ENCODE assay signal across 8 mouse cellular contexts in the genomic region with DNA sequence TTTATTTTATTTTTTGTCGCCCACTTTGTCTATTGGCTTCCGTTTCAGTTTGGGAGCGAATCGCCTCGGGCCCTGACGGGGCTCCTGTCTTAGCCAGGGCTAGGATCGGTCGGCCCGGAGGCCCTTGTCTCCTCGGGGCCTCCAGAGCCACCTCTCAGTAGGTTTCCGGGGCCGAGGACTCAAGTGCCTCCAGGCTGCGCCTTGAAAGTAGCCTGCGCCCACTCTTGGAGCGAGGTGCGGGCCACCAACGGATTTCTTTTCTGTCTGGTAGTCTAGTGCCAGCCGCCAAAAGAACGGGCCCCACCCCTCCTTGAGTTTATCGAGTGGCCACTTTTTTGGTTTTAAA. TPM values are rescaled to one million over a fixed set of nuclear protein-coding genes. Genes with fewer than 3 reads are reported as not detected.
DNase-seq lines count a peak whose midpoint lies in the region; ATAC-seq lines count a peak whose summit lies in the region.

No protein-coding gene starts in this region.

- H3K27ac ChIP-seq in embryonic facial prominence, embryonic 14.5 days (replicated peaks; ENCODE audit: low read depth, low read length), result peak overlapping the region; percentile 94
- H3K27ac ChIP-seq in kidney, embryonic 14.5 days (ENCODE audit: low read depth, low read length), result peak overlapping the region; percentile 96
- H3K27ac ChIP-seq in liver, embryonic 11.5 days (ENCODE audit: low read depth, low read length), result peak overlapping the region; percentile 94
- peak overlapping the region; percentile 97 for H3K27ac ChIP-seq in neural tube, embryonic 13.5 days (replicated peaks)

- peak overlapping the region; percentile 79 for H3K4me2 ChIP-seq in embryonic facial prominence, embryonic 14.5 days (ENCODE audit: low read depth, low read length)
- peak overlapping the region; percentile 64 for H3K4me2 ChIP-seq in kidney, embryonic 14.5 days (replicated peaks; ENCODE audit: low read depth, low read length)
- H3K4me2 ChIP-seq in liver, embryonic 11.5 days, result peak overlapping the region; percentile 82
- peak overlapping the region; percentile 72 for H3K4me2 ChIP-seq in neural tube, embryonic 13.5 days

- H3K27me3 ChIP-seq in embryonic facial prominence, embryonic 14.5 days (replicated peaks; ENCODE audit: control insufficient read depth, insufficient read depth, low read length), result no peaks in the 10 kb centered on the region
- no peaks in the 10 kb centered on the region for H3K27me3 ChIP-seq in kidney, embryonic 14.5 days (ENCODE audit: control insufficient read depth, insufficient read depth, low read length)
- no peaks in the 10 kb centered on the region for H3K27me3 ChIP-seq in liver, embryonic 11.5 days (replicated peaks; ENCODE audit: control insufficient read depth, insufficient read depth, low read length)
- H3K27me3 ChIP-seq in neural tube, embryonic 13.5 days, result no peaks in the 10 kb centered on the region

- DNase-seq in A20 (ENCODE audit: low read depth, low spot score), result peak; percentile 65
- peak; percentile 55 for DNase-seq in adrenal gland, postnatal 10 days
- peak; percentile 48 for DNase-seq in embryonic facial prominence, embryonic 14.5 days (ENCODE audit: low spot score)
- DNase-seq in heart, adult 9 months (ENCODE audit: low spot score in 2 of 2), result peak; percentile 35 to 44
- DNase-seq in liver, embryonic 11.5 days (ENCODE audit: low spot score), result peak; percentile 77
- peak; percentile 65 for DNase-seq in testis, postnatal 10 days (ENCODE audit: low spot score)

- 0% methylated on average over 20 of the region's 20 CpGs for WGBS in embryonic facial prominence, embryonic 14.5 days
- 0% methylated on average over 20 of the region's 20 CpGs for WGBS in kidney, embryonic 14.5 days
- WGBS in liver, embryonic 11.5 days, result under 1% methylated on average over 20 of the region's 20 CpGs
- under 1% methylated on average over 20 of the region's 20 CpGs for WGBS in neural tube, embryonic 13.5 days

- no peaks in the 10 kb centered on the region for H3K9me3 ChIP-seq in embryonic facial prominence, embryonic 14.5 days (ENCODE audit: control insufficient read depth, low read length)
- no peaks in the 10 kb centered on the region for H3K9me3 ChIP-seq in kidney, embryonic 14.5 days (ENCODE audit: control insufficient read depth, low read length)
- H3K9me3 ChIP-seq in liver, embryonic 11.5 days (ENCODE audit: control insufficient read depth, low read length), result no peaks in the 10 kb centered on the region
- no peaks in the 10 kb centered on the region for H3K9me3 ChIP-seq in neural tube, embryonic 13.5 days

- ATAC-seq in embryonic facial prominence, embryonic 14.5 days (ENCODE audit: low read depth), result peak; percentile 34
- peak; percentile 67 for ATAC-seq in kidney, embryonic 14.5 days (ENCODE audit: low FRiP score, low TSS enrichment)
- ATAC-seq in liver, embryonic 11.5 days (replicated peaks; ENCODE audit: low FRiP score), result peak; percentile 29
- ATAC-seq in neural tube, embryonic 13.5 days (ENCODE audit: low read depth), result peak; percentile 72

- peaks cover 7% of the 10 kb centered on the region; the same call in 1 of the 2 replicates for H3K4me1 ChIP-seq in embryonic facial prominence, embryonic 14.5 days (ENCODE audit: control insufficient read depth, insufficient read depth, low read length)
- H3K4me1 ChIP-seq in kidney, embryonic 14.5 days (ENCODE audit: control insufficient read depth, insufficient read depth, low read length), result peaks cover 7% of the 10 kb centered on the region
- H3K4me1 ChIP-seq in liver, embryonic 11.5 days (replicated peaks; ENCODE audit: control insufficient read depth, insufficient read depth, low read length), result peaks cover 3% of the 10 kb centered on the region; the same call in 1 of the 2 replicates
- H3K4me1 ChIP-seq in neural tube, embryonic 13.5 days (replicated peaks), result peaks cover 14% of the 10 kb centered on the region

- H3K9ac ChIP-seq in embryonic facial prominence, embryonic 14.5 days (ENCODE audit: low read depth, low read length), result peak overlapping the region; percentile 98
- H3K9ac ChIP-seq in kidney, embryonic 14.5 days (ENCODE audit: low read depth, low read length), result peak overlapping the region; percentile 96
- peak overlapping the region; percentile 97 for H3K9ac ChIP-seq in liver, embryonic 11.5 days (ENCODE audit: low read depth, low read length)
- H3K9ac ChIP-seq in neural tube, embryonic 13.5 days, result peak overlapping the region; percentile 99

- peaks cover 27% of the 10 kb centered on the region for H3K36me3 ChIP-seq in embryonic facial prominence, embryonic 14.5 days (ENCODE audit: control insufficient read depth, insufficient read depth, low read length)
- peaks cover 25% of the 10 kb centered on the region for H3K36me3 ChIP-seq in kidney, embryonic 14.5 days (ENCODE audit: control insufficient read depth, insufficient read depth, low read length)
- peaks cover 6% of the 10 kb centered on the region for H3K36me3 ChIP-seq in liver, embryonic 11.5 days (ENCODE audit: control insufficient read depth, insufficient read depth, low read length)
- peaks cover 26% of the 10 kb centered on the region for H3K36me3 ChIP-seq in neural tube, embryonic 13.5 days

- H3K4me3 ChIP-seq in embryonic facial prominence, embryonic 14.5 days (ENCODE audit: low read depth, low read length), result peak overlapping the region; percentile 99
- peak overlapping the region; percentile 77 for H3K4me3 ChIP-seq in kidney, embryonic 14.5 days (ENCODE audit: low read length)
- peak overlapping the region; percentile 96 for H3K4me3 ChIP-seq in liver, embryonic 11.5 days (ENCODE audit: low read depth, low read length)
- peak overlapping the region; percentile 97 for H3K4me3 ChIP-seq in neural tube, embryonic 13.5 days

RNA-seq across cellular contexts. Expression of a gene that starts 1.6 kb away (rescaled TPM):
- 100 to 1,000 TPM in 1 of 2 experiments, 10 to 100 TPM in 1; 78.9 to 126 TPM for total RNA-seq in adrenal gland, postnatal 10 days (2021)
- 181 and 204 TPM in 2 replicates for polyA plus RNA-seq in embryonic facial prominence, embryonic 14.5 days (2014; fragmentation: Nextera tagmentation; extraction: Ambion mirVana)
- polyA plus RNA-seq in kidney, embryonic 14.5 days (2014; fragmentation: Nextera tagmentation; extraction: Ambion mirVana), result 277 and 284 TPM in 2 replicates
- 213 and 239 TPM in 2 replicates for polyA plus RNA-seq in liver, embryonic 11.5 days (2014; fragmentation: Nextera tagmentation; extraction: Ambion mirVana)
- 273 and 280 TPM in 2 replicates for polyA plus RNA-seq in neural tube, embryonic 13.5 days (2015; fragmentation: Nextera tagmentation; extraction: Ambion mirVana)

RNA-seq across cellular contexts. Expression of a gene that starts 35.6 kb away (rescaled TPM):
- total RNA-seq in adrenal gland, postnatal 10 days (2021), result 10 to 100 TPM; 28.8 to 34.9 TPM
- 18.6 TPM in 2 replicates for polyA plus RNA-seq in embryonic facial prominence, embryonic 14.5 days (2014; fragmentation: Nextera tagmentation; extraction: Ambion mirVana)
- polyA plus RNA-seq in kidney, embryonic 14.5 days (2014; fragmentation: Nextera tagmentation; extraction: Ambion mirVana), result 11.2 and 16.9 TPM in 2 replicates
- polyA plus RNA-seq in liver, embryonic 11.5 days (2014; fragmentation: Nextera tagmentation; extraction: Ambion mirVana), result 9.4 and 10.7 TPM in 2 replicates
- 27.0 and 27.3 TPM in 2 replicates for polyA plus RNA-seq in neural tube, embryonic 13.5 days (2015; fragmentation: Nextera tagmentation; extraction: Ambion mirVana)

RNA-seq across cellular contexts. Expression of a gene that starts 55.3 kb away (rescaled TPM):
- total RNA-seq in adrenal gland, postnatal 10 days (2021), result 10 to 100 TPM; 47.5 to 53.9 TPM
- 69.1 and 69.4 TPM in 2 replicates for polyA plus RNA-seq in embryonic facial prominence, embryonic 14.5 days (2014; fragmentation: Nextera tagmentation; extraction: Ambion mirVana)
- 43.2 and 72.9 TPM in 2 replicates for polyA plus RNA-seq in kidney, embryonic 14.5 days (2014; fragmentation: Nextera tagmentation; extraction: Ambion mirVana)
- 48.5 and 54.8 TPM in 2 replicates for polyA plus RNA-seq in liver, embryonic 11.5 days (2014; fragmentation: Nextera tagmentation; extraction: Ambion mirVana)
- polyA plus RNA-seq in neural tube, embryonic 13.5 days (2015; fragmentation: Nextera tagmentation; extraction: Ambion mirVana), result 70.0 and 73.0 TPM in 2 replicates

Comparison
In these comparisons a context has a peak if more than half of its experiments do, and no peak if none do; other contexts are left out.
1. Peak in every context shown above with its lines: DNase-seq, ATAC-seq, H3K4me3 ChIP-seq and H3K27ac ChIP-seq.